ENCODE assay signal across 17 mouse cellular contexts in the genomic region with DNA sequence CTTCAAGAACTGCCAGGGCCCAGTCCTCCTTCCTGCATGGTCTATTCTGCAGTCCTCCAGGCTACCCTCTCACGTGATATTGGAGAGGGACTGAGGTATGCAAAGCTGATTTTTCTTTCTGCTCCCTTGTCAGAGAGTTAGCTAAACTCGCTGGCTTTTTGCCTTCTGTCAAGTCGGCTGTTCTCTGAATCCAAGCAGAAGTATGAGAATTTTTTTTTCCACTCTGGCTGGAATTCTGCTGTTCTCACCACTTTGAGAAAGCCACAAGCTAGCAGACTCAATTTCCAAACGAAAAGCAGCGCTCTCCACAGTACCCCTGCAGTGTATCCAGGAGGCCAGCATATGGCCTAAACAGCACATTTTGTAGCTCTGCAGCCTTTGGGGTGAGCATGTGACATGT. TPM values are rescaled to one million over a fixed set of nuclear protein-coding genes. Genes with fewer than 3 reads are reported as not detected.
DNase-seq lines count a peak whose midpoint lies in the region; ATAC-seq and TF ChIP-seq lines count a peak whose summit lies in the region.
"Had no signal": no experiment of that assay in that cellular context is flagged by ENCODE, and none has a peak within 500 bp of the region (broad histone marks: within the 10 kb centered on the region; RNA-seq: fewer than 3 reads in every experiment).

No protein-coding gene starts in this region.

- peak overlapping the region; percentile 82 for H3K27ac ChIP-seq in embryonic facial prominence, embryonic 13.5 days
- no peak overlapping the region for H3K27ac ChIP-seq in embryonic facial prominence, embryonic 10.5 days (replicated peaks)
- H3K27ac ChIP-seq in layer of hippocampus, adult 2 months: peak overlapping the region; percentile 72
- H3K27ac ChIP-seq: heart, embryonic 15.5 days; hindbrain, embryonic 14.5 days; neural tube, embryonic 13.5 days had no signal

- no peaks in the 10 kb centered on the region for H3K36me3 ChIP-seq in embryonic facial prominence, embryonic 13.5 days
- no peaks in the 10 kb centered on the region for H3K36me3 ChIP-seq in embryonic facial prominence, embryonic 10.5 days (replicated peaks)
- H3K36me3 ChIP-seq: heart, embryonic 15.5 days; neural tube, embryonic 13.5 days had no signal

- TF ChIP-seq CTCF in layer of hippocampus, adult 2 months (conservative IDR thresholded peaks at IDR 0.05): no peak

- H3K4me3 ChIP-seq in embryonic facial prominence, embryonic 13.5 days: no peak overlapping the region
- no peak overlapping the region for H3K4me3 ChIP-seq in embryonic facial prominence, embryonic 10.5 days
- H3K4me3 ChIP-seq in layer of hippocampus, adult 2 months: no peak overlapping the region
- H3K4me3 ChIP-seq: heart, embryonic 15.5 days; neural tube, embryonic 13.5 days had no signal

- H3K4me2 ChIP-seq in embryonic facial prominence, embryonic 13.5 days: no peak overlapping the region
- H3K4me2 ChIP-seq: heart, embryonic 15.5 days; hindbrain, embryonic 14.5 days; neural tube, embryonic 13.5 days had no signal

- WGBS in embryonic facial prominence, embryonic 13.5 days: 23% methylated on average over 5 of the region's 5 CpGs
- 75% methylated on average over 5 of the region's 5 CpGs for WGBS in embryonic facial prominence, embryonic 10.5 days

- DNase-seq in embryonic facial prominence, embryonic 10.5 days (ENCODE audit: low spot score): no peak
- DNase-seq in layer of hippocampus, adult 2 months (ENCODE audit: low spot score in 2 of 2): peak; percentile 11 to 31
- no peak for DNase-seq in layer of hippocampus, postnatal 25 days (ENCODE audit: extremely low spot score in 1 of 2, low spot score in 1 of 2)
- peak; percentile 19 for DNase-seq in NIH3T3 (ENCODE audit: low read depth)
- peak; percentile 3 to 7 for DNase-seq in layer of hippocampus, postnatal 36 days
- DNase-seq in spleen, postnatal 36 days (ENCODE audit: low spot score in 2 of 2): no peak
- DNase-seq: adrenal gland, postnatal 25 days; cerebellum, adult 11 months; kidney, adult 2 months; lung, postnatal 14 days; midbrain, embryonic 14.5 days; retina, postnatal 1 day had no signal

- H3K4me1 ChIP-seq in embryonic facial prominence, embryonic 13.5 days: peaks cover 19% of the 10 kb centered on the region
- peaks cover 17% of the 10 kb centered on the region for H3K4me1 ChIP-seq in embryonic facial prominence, embryonic 10.5 days
- H3K4me1 ChIP-seq: heart, embryonic 15.5 days; neural tube, embryonic 13.5 days had no signal

- H3K9me3 ChIP-seq in embryonic facial prominence, embryonic 13.5 days: no peaks in the 10 kb centered on the region
- H3K9me3 ChIP-seq in embryonic facial prominence, embryonic 10.5 days: no peaks in the 10 kb centered on the region
- H3K9me3 ChIP-seq: heart, embryonic 15.5 days; neural tube, embryonic 13.5 days had no signal

- ATAC-seq in embryonic facial prominence, embryonic 13.5 days (ENCODE audit: insufficient number of reproducible peaks, insufficient read depth, low FRiP score, low TSS enrichment, low read depth): no peak
- ATAC-seq in erythroblast, adult 5-6 weeks (replicated peaks; ENCODE audit: low FRiP score, poor library complexity, severe bottlenecking): no peak

- no peaks in the 10 kb centered on the region for H3K27me3 ChIP-seq in embryonic facial prominence, embryonic 13.5 days
- no peaks in the 10 kb centered on the region for H3K27me3 ChIP-seq in embryonic facial prominence, embryonic 10.5 days (replicated peaks; ENCODE audit: low read depth, poor library complexity, severe bottlenecking)
- H3K27me3 ChIP-seq: heart, embryonic 15.5 days; neural tube, embryonic 13.5 days had no signal

- H3K9ac ChIP-seq in embryonic facial prominence, embryonic 13.5 days: no peak overlapping the region
- H3K9ac ChIP-seq: heart, embryonic 15.5 days; hindbrain, embryonic 14.5 days; neural tube, embryonic 13.5 days had no signal

RNA-seq across cellular contexts. Expression of a gene that starts 30.0 kb away (rescaled TPM):
- polyA plus RNA-seq in embryonic facial prominence, embryonic 13.5 days (2015; fragmentation: Nextera tagmentation; extraction: Ambion mirVana): 2.3 and 2.6 TPM in 2 replicates
- 0.99 and 1.0 TPM in 2 replicates for polyA plus RNA-seq in embryonic facial prominence, embryonic 10.5 days (2016; fragmentation: Nextera tagmentation; extraction: Ambion mirVana)
- total RNA-seq in layer of hippocampus, adult 2 months (2021): 1 to 10 TPM; 4.2 to 4.8 TPM
- 1 to 10 TPM; 4.4 to 4.6 TPM for total RNA-seq in layer of hippocampus, postnatal 25 days (2021)
- total RNA-seq in layer of hippocampus, postnatal 36 days (2021): 1 to 10 TPM; 4.0 TPM
- 27.2 and 27.7 TPM in 2 replicates for total RNA-seq in erythroblast, adult 5-6 weeks (2015; ENCODE audit: low replicate concordance)
- 11.2 and 15.6 TPM in 2 replicates for total RNA-seq in erythroblast, adult 5-6 weeks (2017; ENCODE audit: low replicate concordance)

Comparison
In these comparisons a context has a peak if more than half of its experiments do, and no peak if none do; other contexts are left out.
1. DNase-seq: peak in layer of hippocampus, adult 2 months (2 of 2), NIH3T3 (single experiment) and layer of hippocampus, postnatal 36 days (2 of 2); none in embryonic facial prominence, embryonic 10.5 days (single experiment), layer of hippocampus, postnatal 25 days (0 of 2) and spleen, postnatal 36 days (0 of 2).